In the genomic region with DNA sequence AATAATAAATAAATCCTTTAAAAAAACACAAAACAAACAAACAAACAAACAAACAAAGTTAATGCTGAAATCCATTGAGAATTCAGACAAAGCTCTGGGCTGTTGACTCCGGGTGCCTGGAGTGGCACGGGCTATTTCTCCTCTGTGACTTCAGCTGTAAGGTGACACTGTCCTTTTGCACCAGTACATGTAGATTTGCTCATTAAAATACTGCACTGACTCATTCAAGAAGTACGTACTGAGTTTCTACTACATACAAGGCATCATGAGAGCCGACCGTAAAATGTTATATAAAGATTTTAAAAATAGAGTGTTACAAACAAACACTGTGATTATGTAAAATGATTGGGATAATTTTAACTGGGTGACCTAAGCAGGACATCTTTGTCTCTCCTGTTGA, we compare ENCODE assay signal across 1 mouse cellular context.
TF ChIP-seq lines count a peak whose summit lies in the region.

No protein-coding gene starts in this region.

TF ChIP-seq in CH12.LX, 34 proteins besides CTCF, POLR2A, EP300 and RAD21 (continued from another document):
- TF ChIP-seq BHLHE40 (IDR thresholded peaks at IDR 0.05; ENCODE audit: low read depth, low read length) (peak; percentile 40; the same call in 1 of the 2 replicates), NELFE (IDR thresholded peaks at IDR 0.05; ENCODE audit: low read depth, low read length) (no peak), PAX5 (IDR thresholded peaks at IDR 0.05; ENCODE audit: low read length) (no peak), ELF1 (IDR thresholded peaks at IDR 0.05; ENCODE audit: low read depth, low read length) (no peak), MXI1 (IDR thresholded peaks at IDR 0.05; ENCODE audit: low read depth, low read length) (no peak), USF2 (conservative IDR thresholded peaks at IDR 0.05; ENCODE audit: low read depth, low read length) (no peak)
